Mouse (Mus musculus) macrophage (primary cell): ENCODE measurements around the gene Tex38. TPM values are rescaled to one million over a fixed set of nuclear protein-coding genes. Genes with fewer than 3 reads are reported as not detected.

Experiments
- H3K27ac ChIP-seq: fragments of 350-480 bp; formaldehyde crosslinking; 2 replicates; pipeline ENCODE4 v1.9.0; 2021
- H3K36me3 ChIP-seq: fragments of 350-480 bp; formaldehyde crosslinking; 2 replicates; pipeline ENCODE4 v1.9.0; 2021; ENCODE audit errors: inconsistent target
- H3K4me3 ChIP-seq: fragments of 350-480 bp; formaldehyde crosslinking; 2 replicates; pipeline ENCODE4 v1.9.0; 2021; ENCODE audit errors: inconsistent target
- H3K79me2 ChIP-seq: fragments of 350-480 bp; formaldehyde crosslinking; 2 replicates; pipeline ENCODE4 v1.9.0; 2021; ENCODE audit errors: inconsistent target
- WGBS: methylation state at CpG from one replicate; pipeline ENCODE4 v1.1.7; 2026; ENCODE audit warnings: inconsistent platforms; ENCODE audit not compliant: missing documents; 5-methylcytosine and 5-hydroxymethylcytosine counted together
- polyA plus RNA-seq: library from polyadenylated mRNA; stranded (reverse); fragments of 250-400 nt; gene quantifications from 3 replicates; pipeline ENCODE4 v1.2.4, GENCODE M21; 2018; ENCODE audit warnings: inconsistent platforms

The Tex38 gene
- polyA plus RNA-seq, 1 experiment from 2014 or later: not detected

DNA sequence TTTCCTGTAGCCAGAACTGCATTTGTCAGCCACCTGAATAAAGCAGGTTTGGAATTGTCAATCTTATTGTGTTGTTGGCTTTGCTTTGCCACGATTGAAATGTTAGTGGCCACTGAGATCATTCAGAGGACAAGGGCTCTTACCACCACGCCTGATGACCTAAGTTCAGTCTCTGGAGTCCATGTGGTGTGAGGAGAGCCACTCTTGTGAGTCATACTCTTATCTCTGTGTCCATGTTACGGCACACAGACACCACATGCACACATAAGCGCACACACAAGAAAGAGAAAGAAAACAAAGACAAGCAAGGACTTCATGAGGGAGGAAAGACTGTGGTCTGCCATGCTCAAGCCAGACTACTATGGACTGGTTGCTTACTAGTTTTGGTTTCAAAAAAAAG lies 37.7 kb downstream of the Tex38 start:
- Histone ChIP-seq H3K79me2 (peaks cover 44% of the 10 kb centered on the region), H3K36me3 (peaks cover 41% of the 10 kb centered on the region), H3K4me3 (no peak overlapping the region), H3K27ac (no peak overlapping the region)
- 81% methylated on average over 4 of the region's 4 CpGs for WGBS

DNA sequence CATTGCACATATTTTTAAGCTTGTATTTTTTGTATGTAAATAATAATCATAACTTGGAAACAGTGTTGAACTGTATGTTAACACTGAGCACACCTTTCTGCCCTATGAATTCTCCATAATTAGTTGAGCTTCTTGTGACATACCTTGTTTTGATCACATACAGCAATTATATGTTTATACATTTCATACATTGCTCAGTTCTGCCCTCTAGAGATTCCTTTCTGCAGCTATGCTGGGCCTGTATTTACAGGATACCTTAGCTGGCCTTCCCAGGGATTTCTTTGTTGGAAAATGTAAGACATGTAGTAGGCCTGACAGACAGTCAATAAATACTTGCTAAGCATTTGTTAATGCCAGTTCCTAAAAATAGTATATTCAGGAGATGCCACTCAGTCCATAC lies 38.2 kb downstream of the Tex38 start:
- Histone ChIP-seq H3K79me2 (peaks cover 47% of the 10 kb centered on the region), H3K27ac (no peak overlapping the region), H3K4me3 (no peak overlapping the region), H3K36me3 (peaks cover 37% of the 10 kb centered on the region)

DNA sequence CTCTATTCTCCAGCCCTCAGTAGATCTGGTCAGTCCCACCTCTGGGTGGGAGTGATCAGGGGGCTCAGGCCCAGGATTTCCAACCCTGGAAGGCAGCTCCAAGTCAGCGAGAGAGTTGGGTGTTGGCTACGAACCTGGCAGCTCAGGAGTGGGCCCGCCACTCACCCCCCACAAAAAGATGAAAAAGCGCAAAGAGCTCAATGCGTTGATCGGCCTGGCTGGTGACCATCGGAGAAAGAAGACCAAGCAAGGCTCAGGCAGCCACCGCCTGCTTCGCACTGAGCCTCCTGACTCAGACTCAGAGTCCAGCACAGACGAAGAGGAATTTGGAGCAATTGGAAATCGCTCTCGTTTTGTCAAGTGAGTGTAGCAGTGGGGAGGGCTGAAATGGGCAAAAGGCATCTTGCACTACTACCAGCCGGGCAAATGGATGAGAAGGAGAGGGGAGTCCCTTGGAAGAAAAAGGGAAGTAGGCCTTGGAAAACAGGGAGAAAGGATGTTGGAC lies 42.3 kb downstream of the Tex38 start:
- peak overlapping the region; percentile 96 for H3K4me3 ChIP-seq
- H3K27ac ChIP-seq: peak overlapping the region; percentile 68
- H3K79me2 ChIP-seq: peaks cover 39% of the 10 kb centered on the region
- peaks cover 20% of the 10 kb centered on the region for H3K36me3 ChIP-seq
- WGBS: 19% methylated on average over 13 of the region's 13 CpGs

DNA sequence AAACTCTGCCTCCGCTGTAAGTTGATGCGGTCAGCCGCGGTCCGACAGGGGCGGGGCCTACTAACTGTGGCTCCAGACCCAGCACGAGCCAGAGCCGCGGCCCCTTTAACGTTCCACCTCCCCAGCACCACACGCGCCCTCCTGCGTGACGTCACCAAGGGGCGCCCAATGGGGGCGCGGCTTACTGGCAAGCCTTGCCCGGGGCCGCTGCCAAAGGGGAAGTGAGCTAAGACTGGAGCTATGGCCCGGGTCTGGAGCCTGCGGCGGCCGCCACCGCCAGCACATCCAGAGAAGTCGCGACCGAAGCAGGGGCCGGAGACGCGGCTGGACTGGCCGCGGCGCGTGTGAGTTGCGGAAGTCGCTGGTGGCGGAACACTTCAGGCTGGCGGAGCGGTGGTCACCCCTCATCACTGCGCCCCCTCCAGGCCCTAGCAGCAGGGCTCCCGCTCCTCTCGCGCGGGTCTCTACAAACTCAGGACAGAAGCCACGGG lies 43.2 kb downstream of the Tex38 start, which contains the start of gene Efcab14:
TSS of gene Efcab14 (plus strand) at position 194 of the 491 bp plus-strand sequence.
- H3K36me3 ChIP-seq: peaks cover 11% of the 10 kb centered on the region; the same call in 1 of the 2 replicates
- H3K4me3 ChIP-seq: peak within 1 kb of the TSS; percentile 96
- H3K27ac ChIP-seq: peak within 1 kb of the TSS; percentile 68
- under 1% methylated on average over 45 of the region's 45 CpGs for WGBS
- peaks cover 31% of the 10 kb centered on the region for H3K79me2 ChIP-seq

DNA sequence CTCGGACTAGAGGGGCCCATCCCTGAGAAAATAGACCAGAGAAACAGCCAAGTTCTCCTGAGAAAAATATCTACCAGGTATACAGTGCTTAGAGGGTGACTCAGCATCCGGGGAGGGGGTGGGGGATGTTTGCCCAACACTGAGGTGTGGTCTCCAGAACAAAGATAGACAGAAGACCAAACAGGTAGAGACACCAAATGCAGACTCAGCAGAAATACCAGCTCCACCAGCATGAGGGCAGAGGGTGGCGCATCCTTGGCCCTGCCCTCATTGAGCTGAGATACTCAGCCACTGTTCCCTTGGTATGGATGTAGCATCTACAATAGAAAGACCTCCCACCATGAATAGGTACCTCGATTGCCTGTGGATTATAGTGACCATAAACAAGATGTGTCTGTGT lies 46.0 kb downstream of the Tex38 start:
- H3K27ac ChIP-seq: no peak overlapping the region
- WGBS: 88% methylated on average over 4 of the region's 4 CpGs
- no peak overlapping the region for H3K4me3 ChIP-seq
- H3K79me2 ChIP-seq: peaks cover 20% of the 10 kb centered on the region
- no peaks in the 10 kb centered on the region for H3K36me3 ChIP-seq

DNA sequence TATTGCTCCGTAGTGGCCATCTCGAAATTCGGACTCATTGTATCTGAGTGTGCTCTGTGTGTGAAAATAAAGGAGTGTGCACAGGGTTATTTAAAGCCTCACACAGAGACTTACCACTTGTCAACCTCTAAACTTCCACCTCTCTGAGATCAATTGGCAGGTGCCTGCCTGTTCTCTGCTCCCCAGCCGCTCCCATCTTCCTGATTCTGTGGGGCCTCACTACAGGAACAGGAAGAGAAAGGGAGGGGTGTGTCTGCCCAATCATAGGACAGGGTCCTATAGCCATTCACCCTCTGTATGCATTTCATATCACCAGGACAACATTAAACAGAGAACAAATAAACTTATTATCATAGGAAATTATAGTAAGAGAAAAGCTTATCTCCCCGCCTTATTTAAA lies 47.1 kb downstream of the Tex38 start:
- peaks cover 9% of the 10 kb centered on the region for H3K79me2 ChIP-seq
- H3K36me3 ChIP-seq: no peaks in the 10 kb centered on the region
- H3K27ac ChIP-seq: no peak overlapping the region
- no peak overlapping the region for H3K4me3 ChIP-seq
- WGBS: 53% methylated on average over 5 of the region's 5 CpGs

DNA sequence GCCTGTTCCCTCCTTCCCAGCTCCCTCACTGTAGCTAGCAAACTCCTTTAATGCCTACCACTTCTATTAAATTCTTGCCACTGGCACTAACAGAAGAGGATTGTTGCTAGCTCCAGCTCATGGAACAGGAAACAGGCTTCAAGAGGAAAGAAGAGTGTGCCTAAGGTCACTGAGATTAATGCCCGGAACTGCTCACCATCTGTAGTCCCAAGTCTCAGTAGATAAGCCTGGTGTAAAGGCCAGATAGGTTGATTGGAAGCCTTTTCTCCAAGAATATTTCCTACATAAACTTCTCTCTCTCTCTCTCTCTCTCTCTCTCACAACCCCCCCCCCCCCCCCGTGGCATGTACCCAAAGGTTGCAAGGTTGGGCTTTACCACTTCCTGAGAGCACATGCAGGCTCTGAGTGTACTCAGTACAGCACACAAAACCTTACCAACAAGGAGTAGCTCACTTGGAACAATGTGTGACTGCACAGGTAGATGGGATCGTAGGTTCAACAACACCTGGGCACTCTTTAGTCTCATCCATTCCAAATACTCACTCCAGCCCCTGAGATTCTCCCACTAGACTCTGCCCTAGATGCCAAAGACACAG lies 48.5 kb downstream of the Tex38 start:
- WGBS: 29% methylated on average over 2 of the region's 3 CpGs
- no peak overlapping the region for H3K27ac ChIP-seq

DNA sequence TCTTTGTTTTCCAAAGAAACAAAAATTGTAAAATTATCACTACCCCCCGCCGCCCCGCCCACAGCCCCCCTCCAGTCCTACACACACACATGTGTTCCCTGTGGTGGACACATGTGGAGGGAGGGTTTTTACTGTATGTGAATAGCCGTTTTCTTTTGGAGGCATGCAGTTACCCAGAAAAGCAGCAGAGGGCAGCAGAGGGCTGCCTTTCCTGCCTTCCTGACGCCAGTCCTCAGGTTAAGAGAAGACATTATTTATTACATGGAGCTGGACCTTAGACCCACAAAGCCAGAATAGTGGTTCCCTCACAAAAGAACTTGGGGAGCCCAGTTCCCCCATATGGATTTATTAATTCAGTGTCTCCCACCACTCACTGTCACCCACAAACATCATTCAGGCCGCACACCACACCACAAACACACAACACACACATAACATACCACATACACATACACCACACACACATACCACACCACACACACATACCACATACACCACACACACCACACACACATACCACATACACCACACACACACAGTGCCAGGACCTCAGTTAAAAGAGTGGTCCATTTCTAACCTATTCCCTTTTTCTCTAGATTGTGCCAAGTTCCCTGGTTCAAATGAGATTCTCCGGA lies 49.1 kb downstream of the Tex38 start:
- Histone ChIP-seq H3K79me2 (no peaks in the 10 kb centered on the region), H3K36me3 (no peaks in the 10 kb centered on the region), H3K4me3 (no peak overlapping the region), H3K27ac (no peak overlapping the region)
- WGBS: 11% methylated on average over 7 of the region's 7 CpGs

More for the DNA sequence above, 48.5 kb downstream of the Tex38 start:
- Histone ChIP-seq H3K36me3 (no peaks in the 10 kb centered on the region), H3K4me3 (no peak overlapping the region), H3K79me2 (no peaks in the 10 kb centered on the region)

Other genes starting within 250 kb of the Tex38 start
- gene Cyp4a31, start 217.4 kb downstream of the Tex38 start, polyA plus RNA-seq: not detected in 3 replicates
- gene Cyp4a32, start 180.0 kb downstream of the Tex38 start, polyA plus RNA-seq: not detected in 3 replicates
- gene Cyp4b1, start 133.3 kb downstream of the Tex38 start, polyA plus RNA-seq: not detected in 3 replicates
- gene Efcab14, start 43.3 kb downstream of the Tex38 start, polyA plus RNA-seq: 35.0 to 37.4 TPM (median 35.5 TPM) in 3 replicates
- 16.5 to 19.3 TPM (median 19.0 TPM) in 3 replicates for gene Atpaf1, start 3.8 kb upstream of the Tex38 start, polyA plus RNA-seq
- gene Mob3c, start 47.1 kb upstream of the Tex38 start, polyA plus RNA-seq: 16.6 to 27.7 TPM (median 23.8 TPM) in 3 replicates
- gene Mknk1, start 58.2 kb upstream of the Tex38 start, polyA plus RNA-seq: 62.4 to 141 TPM (median 130 TPM) in 3 replicates
- not detected in 3 replicates for gene Kncn, start 103.4 kb upstream of the Tex38 start, polyA plus RNA-seq
- gene 6430628N08Rik, start 109.6 kb upstream of the Tex38 start, polyA plus RNA-seq: not detected in 3 replicates
- not detected in 3 replicates for gene Dmbx1, start 158.9 kb upstream of the Tex38 start, polyA plus RNA-seq
- gene Faah, start 236.9 kb upstream of the Tex38 start, polyA plus RNA-seq: 0.09 TPM in 1 of 3 replicates, not detected in the others